Mouse (Mus musculus) B cell, adult 67 days (primary cell): ENCODE measurements around the gene Farp2. TPM values are rescaled to one million over a fixed set of nuclear protein-coding genes. Genes with fewer than 3 reads are reported as not detected.

Experiments used
- total RNA-seq, 2 experiments: library from RNA; stranded (reverse); gene quantifications; 4 replicates each; pipeline ENCODE4 v1.2.4; 2023

The Farp2 gene
- 1 to 10 TPM; 4.6 to 6.3 TPM for total RNA-seq

GRCm38 (mm10) chr1:93511585-93512350 is at the start of gene Farp2:
Gene Farp2 (plus strand): TSS chr1:93512079.

GRCm38 (mm10) chr1:93478586-93479475 is 33.0 kb upstream of the Farp2 start, which contains the start of gene Hdlbp:
Gene Hdlbp (minus strand): TSS chr1:93478815.

GRCm38 (mm10) chr1:93658559-93658958 is 146.7 kb downstream of the Farp2 start, which contains the start of gene Stk25:
Gene Stk25 (minus strand): TSS chr1:93658659.

Other genes starting within 250 kb of the Farp2 start
- gene Mterf4, start 206.2 kb upstream of the Farp2 start, total RNA-seq, result 10 to 100 TPM; 18.1 to 25.9 TPM
- gene Ppp1r7, start 169.2 kb upstream of the Farp2 start, total RNA-seq, result 10 to 100 TPM; 22.9 to 29.8 TPM
- gene Pask, start 168.6 kb upstream of the Farp2 start, total RNA-seq, result 1 to 10 TPM; 2.0 to 2.3 TPM
- gene Ano7, start 138.1 kb upstream of the Farp2 start, total RNA-seq, result 1 to 10 TPM in 1 of 2 experiments, under 1 TPM in 1; 0.80 to 2.5 TPM
- 100 to 1,000 TPM; 137 to 145 TPM for gene Hdlbp, start 33.3 kb upstream of the Farp2 start, total RNA-seq
- gene Stk25, start 146.6 kb downstream of the Farp2 start, total RNA-seq, result 100 to 1,000 TPM; 116 to 117 TPM
- not detected for gene Bok, start 173.6 kb downstream of the Farp2 start, total RNA-seq
- 10 to 100 TPM; 92.9 to 96.8 TPM for gene Atg4b, start 239.4 kb downstream of the Farp2 start, total RNA-seq
- 10 to 100 TPM; 18.6 to 25.2 TPM for gene Thap4, start 242.8 kb downstream of the Farp2 start, total RNA-seq